Mouse (Mus musculus) olfactory bulb, adult 2 months (tissue): ENCODE results near the gene Ergic2.

ENCODE experiments used
- CTCF ChIP-seq: fragments of 200-500 bp; IDR thresholded peaks from 2 replicates; pipeline ENCODE4 v1.5.1; 2012; ENCODE audit warnings: low read depth, mild to moderate bottlenecking, low read length, moderate library complexity; ENCODE audit not compliant: insufficient read depth
- POLR2A ChIP-seq: fragments of 200-500 bp; IDR thresholded peaks from 2 replicates; pipeline ENCODE4 v1.6.1; 2012; ENCODE audit warnings: mild to moderate bottlenecking, low read depth, low read length, moderate library complexity; ENCODE audit not compliant: insufficient read depth

- no peak for TF ChIP-seq CTCF
- TF ChIP-seq POLR2A, result no peak
Observed at GRCm38 (mm10) chr6:148257805-148258204, 45.6 kb upstream of the Ergic2 start.
